In genomic region chr17:90455409-90455775, GRCm38 (mm10) we compare ENCODE assay signal across 8 mouse cellular contexts.
DNase-seq lines count a peak whose midpoint lies in the region; ATAC-seq and TF ChIP-seq lines count a peak whose summit lies in the region.

No protein-coding gene starts in this region.

- peak overlapping the region; percentile 96 for H3K4me2 ChIP-seq in limb, embryonic 13.5 days (replicated peaks)

- under 1% methylated on average over 23 of the region's 23 CpGs for WGBS in heart, embryonic 10.5 days
- WGBS in limb, embryonic 13.5 days, result under 1% methylated on average over 23 of the region's 23 CpGs

- peak overlapping the region; percentile 70 for H3K4me3 ChIP-seq in heart, embryonic 10.5 days
- peak overlapping the region; percentile 97 for H3K4me3 ChIP-seq in cortical plate, adult 2 months (ENCODE audit: insufficient read depth, low read length)
- H3K4me3 ChIP-seq in limb, embryonic 13.5 days, result peak overlapping the region; percentile 62

- no peak for TF ChIP-seq POLR2A in cortical plate, adult 2 months (IDR thresholded peaks at IDR 0.05; ENCODE audit: extremely low read depth, insufficient read depth, low read length)

- no peak overlapping the region for H3K27ac ChIP-seq in heart, embryonic 10.5 days
- peak overlapping the region; percentile 86 for H3K27ac ChIP-seq in cortical plate, adult 2 months (ENCODE audit: insufficient read depth, low read length)
- H3K27ac ChIP-seq in limb, embryonic 13.5 days, result no peak overlapping the region

- peaks cover 45% of the 10 kb centered on the region for H3K27me3 ChIP-seq in heart, embryonic 10.5 days (ENCODE audit: insufficient read depth, poor library complexity, severe bottlenecking)
- H3K27me3 ChIP-seq in limb, embryonic 13.5 days, result peaks cover 45% of the 10 kb centered on the region

- peak; percentile 74 for ATAC-seq in limb, embryonic 13.5 days (ENCODE audit: low FRiP score, low read depth)

- no peaks in the 10 kb centered on the region for H3K36me3 ChIP-seq in heart, embryonic 10.5 days
- H3K36me3 ChIP-seq in limb, embryonic 13.5 days, result no peaks in the 10 kb centered on the region

- intact Hi-C loops in heart, postnatal 36 days (cut with DNase I), result no loop called here

- no peaks in the 10 kb centered on the region for H3K9me3 ChIP-seq in heart, embryonic 10.5 days
- no peaks in the 10 kb centered on the region for H3K9me3 ChIP-seq in limb, embryonic 13.5 days

- TF ChIP-seq CTCF in cortical plate, adult 2 months (IDR thresholded peaks at IDR 0.05; ENCODE audit: extremely low read depth, insufficient read depth, low read length), result no peak

- peaks cover 10% of the 10 kb centered on the region for H3K4me1 ChIP-seq in heart, embryonic 10.5 days
- no peaks in the 10 kb centered on the region; the same call in 1 of the 2 replicates for H3K4me1 ChIP-seq in cortical plate, adult 2 months (ENCODE audit: control insufficient read depth, insufficient read depth, low read length)
- H3K4me1 ChIP-seq in limb, embryonic 13.5 days, result peaks cover 18% of the 10 kb centered on the region

- peak overlapping the region; percentile 73 for H3K9ac ChIP-seq in limb, embryonic 13.5 days

- peak; percentile 73 for DNase-seq in heart, embryonic 10.5 days (ENCODE audit: low spot score)
- no peak for DNase-seq in heart, postnatal 36 days
- peak; percentile 2 for DNase-seq in 3134 (ENCODE audit: extremely low read depth, insufficient read length, low spot score)
- DNase-seq in heart, postnatal 4 days, result peak; percentile 12
- DNase-seq in retina, embryonic 14.5 days (ENCODE audit: low spot score), result peak; percentile 66
- DNase-seq in ovary, postnatal 10 days (ENCODE audit: low spot score), result no peak

Comparison
In these comparisons a context has a peak if more than half of its experiments do, and no peak if none do; other contexts are left out.
1. DNase-seq: peak in heart, embryonic 10.5 days (single experiment), 3134 (single experiment), heart, postnatal 4 days (single experiment) and retina, embryonic 14.5 days (single experiment); none in heart, postnatal 36 days (0 of 2) and ovary, postnatal 10 days (single experiment).
2. Peak in every context shown above with its lines, with median percentiles within 50 percentile points of each other: H3K4me3 ChIP-seq.